Mouse (Mus musculus) intestine, embryonic 16.5 days (tissue): ENCODE results near the gene Eef1akmt3. TPM values are rescaled to one million over a fixed set of nuclear protein-coding genes. Genes with fewer than 3 reads are reported as not detected.
"Not testable (repeated sequence)": the region's sequence is repeated elsewhere in the genome, so short reads cannot be mapped to it uniquely, and the experiment has no call there.

Experiments used
- ATAC-seq: fragments of 200-750 bp; cut with Nextera tagmentation; 2 replicates; pipeline ENCODE4 v1.8.0; 2017; ENCODE audit warnings: moderate TSS enrichment, moderate library complexity
- H3K27ac ChIP-seq: fragments of 300-500 bp; sonication (generic); 2 replicates; pipeline ENCODE4 v1.5.1; 2014; ENCODE audit warnings: mild to moderate bottlenecking, low read length
- H3K27me3 ChIP-seq: fragments of 300-500 bp; sonication (generic); replicated peaks from 2 replicates; pipeline ENCODE4 v1.6.1; 2014; ENCODE audit warnings: low read length, control low read depth, mixed read lengths; ENCODE audit not compliant: control insufficient read depth, insufficient read depth
- H3K36me3 ChIP-seq: fragments of 300-500 bp; sonication (generic); 2 replicates; pipeline ENCODE4 v1.6.1; 2014; ENCODE audit warnings: low read length, control low read depth; ENCODE audit not compliant: control insufficient read depth, insufficient read depth
- H3K4me1 ChIP-seq: fragments of 300-500 bp; sonication (generic); 2 replicates; pipeline ENCODE4 v1.6.1; 2014; ENCODE audit warnings: low read length, control low read depth, mixed read lengths; ENCODE audit not compliant: control insufficient read depth, insufficient read depth
- H3K4me2 ChIP-seq: fragments of 300-500 bp; sonication (generic); 2 replicates; pipeline ENCODE4 v1.6.1; 2014; ENCODE audit warnings: low read depth, low read length, control low read depth
- H3K4me3 ChIP-seq: fragments of 300-500 bp; sonication (generic); 2 replicates; pipeline ENCODE4 v1.5.1; 2014; ENCODE audit warnings: mild to moderate bottlenecking, low read length
- H3K9ac ChIP-seq: fragments of 300-500 bp; sonication (generic); 2 replicates; pipeline ENCODE4 v1.6.1; 2014; ENCODE audit warnings: low read depth, low read length
- H3K9me3 ChIP-seq: fragments of 300-500 bp; sonication (generic); 2 replicates; pipeline ENCODE4 v1.6.1; 2016; ENCODE audit warnings: low read length, control low read depth; ENCODE audit not compliant: control insufficient read depth
- WGBS: fragments of 180-500 bp; shearing (Covaris S2); extraction: QIAGEN DNeasy Blood & Tissue Kit; methylation state at CpG from one replicate; pipeline ENCODE4 v1.1.7; 2014; 5-methylcytosine and 5-hydroxymethylcytosine counted together
- polyA plus RNA-seq: library from polyadenylated mRNA; unstranded; fragments of >200 nt; fragmentation: Nextera tagmentation; extraction: Ambion mirVana; gene quantifications from 2 replicates; pipeline ENCODE4 v1.2.1, GENCODE M21; 2015

Eef1akmt3 gene
- polyA plus RNA-seq, 1 experiment from 2014 or later, result 0.49 TPM

DNA sequence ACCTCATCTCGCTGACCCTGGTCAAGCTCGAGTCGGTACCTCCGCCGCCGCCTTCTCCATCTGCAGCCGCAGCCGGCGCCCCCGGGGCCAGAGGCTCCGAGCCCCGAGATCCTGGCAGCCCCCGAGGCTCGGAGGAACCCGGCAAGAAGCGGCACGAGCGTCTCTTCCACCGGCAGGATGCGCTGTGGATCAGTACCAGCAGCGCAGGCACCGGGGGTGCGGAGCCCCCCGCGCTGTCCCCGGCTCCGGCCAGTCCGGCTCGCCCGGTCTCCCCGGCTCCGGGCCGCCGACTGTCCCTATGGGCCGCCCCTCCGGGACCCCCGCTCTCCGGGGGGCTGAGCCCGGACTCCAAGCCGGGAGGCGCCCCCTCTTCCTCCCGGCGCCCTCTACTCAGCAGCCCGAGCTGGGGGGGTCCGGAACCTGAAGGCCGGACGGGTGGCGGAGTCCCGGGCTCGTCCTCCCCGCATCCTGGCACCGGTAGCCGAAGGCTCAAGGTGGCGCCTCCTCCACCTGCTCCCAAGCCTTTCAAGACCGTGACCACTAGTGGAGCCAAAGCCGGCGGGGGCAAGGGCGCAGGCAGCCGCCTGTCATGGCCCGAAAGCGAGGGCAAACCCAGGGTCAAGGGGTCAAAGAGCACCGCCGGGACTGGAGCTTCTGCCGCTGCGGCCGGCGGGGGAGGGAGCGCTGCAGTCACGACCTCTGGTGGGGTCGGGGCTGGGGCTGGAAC, 38.5 kb upstream of the Eef1akmt3 start:
- H3K27ac ChIP-seq, result no peak overlapping the region
- 3% methylated on average over 67 of the region's 70 CpGs for WGBS
- H3K27me3 ChIP-seq, result peaks cover 67% of the 10 kb centered on the region
- H3K9ac ChIP-seq, result peak overlapping the region; percentile 61
- no peak for ATAC-seq
- H3K36me3 ChIP-seq, result no peaks in the 10 kb centered on the region
- H3K4me3 ChIP-seq, result peak overlapping the region; percentile 51
- no peaks in the 10 kb centered on the region for H3K9me3 ChIP-seq
- H3K4me1 ChIP-seq, result peaks cover 40% of the 10 kb centered on the region
- H3K4me2 ChIP-seq, result peak overlapping the region; percentile 77

DNA sequence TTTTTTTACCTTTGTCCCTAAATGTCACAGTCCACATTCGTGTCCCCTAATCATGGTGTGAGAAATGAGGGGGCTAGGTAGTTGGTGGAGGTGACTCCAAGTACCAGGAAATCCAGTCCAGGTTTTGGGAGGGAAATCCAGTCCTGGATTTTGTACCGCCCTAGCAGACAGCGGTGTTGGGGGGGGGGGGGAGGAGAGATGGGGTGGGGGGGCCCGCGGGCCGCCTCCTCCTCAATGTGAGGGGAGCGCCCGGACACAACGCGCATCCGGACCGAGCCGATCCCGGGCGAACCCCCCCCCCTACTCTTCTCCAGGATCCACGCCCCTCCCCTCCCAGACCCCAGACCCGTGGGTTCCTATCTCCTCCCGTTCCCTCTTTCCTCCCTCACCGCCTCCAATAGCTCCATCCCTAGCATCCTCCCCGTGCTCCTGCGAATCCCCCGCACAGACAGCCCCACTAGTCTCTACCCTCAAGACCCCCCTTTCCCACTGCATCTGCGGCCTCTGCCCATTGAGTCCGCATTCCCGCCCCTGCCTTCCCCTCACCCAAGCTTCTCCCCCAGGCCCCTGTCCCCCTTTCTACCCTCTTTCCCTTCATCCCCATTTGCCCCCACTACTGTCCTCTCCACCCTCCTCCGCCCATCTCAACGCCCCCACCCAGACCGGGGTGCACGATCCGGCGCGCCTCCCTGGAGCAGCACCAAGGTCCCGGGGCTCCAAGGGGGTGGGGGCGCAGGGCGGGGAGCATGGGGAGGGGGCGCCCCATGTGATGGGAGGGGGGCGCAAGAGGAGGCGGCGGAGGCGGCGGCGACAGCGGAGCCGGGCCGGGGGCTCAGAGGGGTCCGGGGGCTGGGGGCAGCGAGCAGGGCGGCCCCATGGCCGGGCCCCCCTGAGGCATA, 37.6 kb upstream of the Eef1akmt3 start:
- H3K27ac ChIP-seq, result no peak overlapping the region
- H3K4me1 ChIP-seq, result peaks cover 40% of the 10 kb centered on the region
- no peaks in the 10 kb centered on the region for H3K9me3 ChIP-seq
- H3K36me3 ChIP-seq, result no peaks in the 10 kb centered on the region
- WGBS, result 1% methylated on average over 46 of the region's 49 CpGs
- H3K9ac ChIP-seq, result peak overlapping the region; percentile 61
- peak; percentile 28 for ATAC-seq
- peaks cover 62% of the 10 kb centered on the region for H3K27me3 ChIP-seq
- peak overlapping the region; percentile 51 for H3K4me3 ChIP-seq
- peak overlapping the region; percentile 77 for H3K4me2 ChIP-seq

DNA sequence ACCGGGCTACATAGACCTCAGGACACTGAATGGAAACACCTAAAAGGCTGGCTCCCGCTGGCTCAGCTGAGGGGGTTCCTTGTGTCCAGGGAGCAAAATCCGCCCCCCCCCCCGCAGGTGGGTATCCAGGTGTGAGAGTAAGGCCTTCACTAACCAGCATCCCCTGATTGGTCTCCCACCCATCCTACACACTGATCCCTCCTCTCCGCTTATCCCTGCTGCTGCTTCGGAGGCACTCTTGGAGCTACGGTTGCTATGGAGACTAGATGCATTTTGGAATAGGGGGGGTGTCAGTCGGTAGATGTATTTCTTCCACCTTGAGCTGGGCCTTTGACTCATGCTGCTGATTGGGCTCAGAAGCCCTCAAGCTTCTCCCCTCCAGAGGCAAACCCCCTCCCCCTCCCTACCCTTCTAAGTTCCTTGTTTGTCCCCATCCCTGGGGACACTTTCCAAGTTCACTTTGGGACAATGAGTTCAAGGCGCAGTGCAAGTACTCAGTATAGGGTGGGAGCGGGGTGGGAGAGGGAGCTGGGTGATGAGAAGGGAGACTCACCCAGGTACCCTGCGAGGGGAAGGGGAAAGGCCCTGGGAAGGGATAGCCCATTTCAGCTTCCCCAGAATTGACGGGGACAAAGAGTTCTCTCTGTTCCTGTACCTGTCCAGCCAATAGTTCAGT, 36.8 kb upstream of the Eef1akmt3 start:
- peaks cover 40% of the 10 kb centered on the region for H3K4me1 ChIP-seq
- ATAC-seq, result no peak
- H3K27me3 ChIP-seq, result peaks cover 59% of the 10 kb centered on the region
- H3K9ac ChIP-seq, result no peak overlapping the region
- no peaks in the 10 kb centered on the region for H3K36me3 ChIP-seq
- peak overlapping the region; percentile 51 for H3K4me3 ChIP-seq
- peak overlapping the region; percentile 77 for H3K4me2 ChIP-seq
- H3K9me3 ChIP-seq, result no peaks in the 10 kb centered on the region
- 4% methylated on average over 12 of the region's 12 CpGs for WGBS
- H3K27ac ChIP-seq, result no peak overlapping the region

DNA sequence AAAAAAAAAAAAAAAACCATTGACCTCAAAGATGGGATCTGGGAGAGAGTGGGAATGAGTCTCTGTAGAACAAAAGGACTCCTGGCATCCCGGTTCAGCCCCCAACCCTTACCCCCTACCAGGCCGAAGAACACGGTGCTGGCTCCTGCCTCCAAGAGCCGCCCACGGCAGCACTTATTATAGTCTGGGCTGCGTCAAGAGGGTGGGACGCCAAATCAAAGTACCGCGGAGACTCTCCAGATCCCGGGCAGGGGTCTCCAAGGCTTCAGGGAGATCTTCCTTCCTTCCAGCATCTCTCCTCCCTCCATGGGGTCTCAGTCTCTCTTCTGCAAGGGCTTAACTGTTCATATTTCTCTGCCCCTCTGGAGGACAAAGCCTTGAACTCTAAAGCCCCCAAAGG, 36.2 kb upstream of the Eef1akmt3 start:
- WGBS, result 8% methylated on average over 10 of the region's 10 CpGs
- H3K27ac ChIP-seq, result no peak overlapping the region
- no peak overlapping the region for H3K9ac ChIP-seq
- no peak for ATAC-seq
- H3K27me3 ChIP-seq, result peaks cover 56% of the 10 kb centered on the region
- H3K4me2 ChIP-seq, result no peak overlapping the region
- no peak overlapping the region for H3K4me3 ChIP-seq
- H3K4me1 ChIP-seq, result peaks cover 40% of the 10 kb centered on the region
- H3K36me3 ChIP-seq, result no peaks in the 10 kb centered on the region
- no peaks in the 10 kb centered on the region for H3K9me3 ChIP-seq

DNA sequence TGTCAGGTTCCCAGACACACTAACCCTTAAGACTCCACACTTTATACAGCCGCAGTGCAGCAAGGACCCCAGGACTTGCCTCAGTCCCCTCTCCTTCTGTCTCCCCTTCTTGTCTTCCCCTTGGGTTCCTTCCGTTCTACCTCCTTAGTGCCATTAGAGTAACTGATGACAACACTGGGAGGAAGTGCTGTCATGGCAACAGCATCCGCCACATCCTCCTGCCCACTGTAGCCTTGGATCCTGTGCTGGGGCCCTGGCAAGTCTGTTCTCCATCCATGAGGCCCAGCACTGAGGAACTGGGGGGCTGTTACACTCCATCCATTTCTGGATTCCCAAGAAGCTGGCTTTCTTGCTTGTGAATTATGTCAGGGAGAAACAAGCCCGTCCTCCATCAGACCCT, 34.8 kb upstream of the Eef1akmt3 start:
- no peak overlapping the region for H3K4me3 ChIP-seq
- no peaks in the 10 kb centered on the region for H3K36me3 ChIP-seq
- no peak for ATAC-seq
- H3K27ac ChIP-seq, result no peak overlapping the region
- no peak overlapping the region for H3K4me2 ChIP-seq
- 33% methylated on average over 4 of the region's 4 CpGs for WGBS
- peaks cover 33% of the 10 kb centered on the region for H3K4me1 ChIP-seq
- peaks cover 44% of the 10 kb centered on the region for H3K27me3 ChIP-seq
- no peak overlapping the region for H3K9ac ChIP-seq
- H3K9me3 ChIP-seq, result no peaks in the 10 kb centered on the region

DNA sequence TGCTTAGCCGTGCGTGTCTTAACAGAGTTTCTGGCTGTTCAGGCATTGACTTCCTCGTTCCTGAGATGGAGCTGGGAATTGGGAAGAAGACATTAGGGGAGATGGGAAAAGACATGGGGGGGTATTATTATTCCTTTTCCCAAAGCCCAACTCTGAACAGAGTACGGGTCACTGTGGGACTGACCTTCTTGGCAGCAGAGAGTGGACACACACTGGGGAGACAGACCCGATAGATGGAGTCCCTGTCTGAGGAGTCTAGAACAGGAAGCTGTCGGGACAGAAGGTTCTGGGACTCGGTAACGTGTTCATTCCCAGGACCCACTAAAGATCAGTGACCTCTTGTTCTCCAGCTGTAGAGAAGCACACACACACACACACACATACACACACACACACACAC, 34.3 kb upstream of the Eef1akmt3 start:
- H3K9ac ChIP-seq, result no peak overlapping the region
- no peaks in the 10 kb centered on the region for H3K9me3 ChIP-seq
- no peak overlapping the region for H3K27ac ChIP-seq
- H3K4me2 ChIP-seq, result no peak overlapping the region
- peaks cover 32% of the 10 kb centered on the region for H3K4me1 ChIP-seq
- peaks cover 40% of the 10 kb centered on the region for H3K27me3 ChIP-seq
- no peaks in the 10 kb centered on the region for H3K36me3 ChIP-seq
- H3K4me3 ChIP-seq, result no peak overlapping the region
- no peak for ATAC-seq
- WGBS, result 68% methylated on average over 8 of the region's 8 CpGs

DNA sequence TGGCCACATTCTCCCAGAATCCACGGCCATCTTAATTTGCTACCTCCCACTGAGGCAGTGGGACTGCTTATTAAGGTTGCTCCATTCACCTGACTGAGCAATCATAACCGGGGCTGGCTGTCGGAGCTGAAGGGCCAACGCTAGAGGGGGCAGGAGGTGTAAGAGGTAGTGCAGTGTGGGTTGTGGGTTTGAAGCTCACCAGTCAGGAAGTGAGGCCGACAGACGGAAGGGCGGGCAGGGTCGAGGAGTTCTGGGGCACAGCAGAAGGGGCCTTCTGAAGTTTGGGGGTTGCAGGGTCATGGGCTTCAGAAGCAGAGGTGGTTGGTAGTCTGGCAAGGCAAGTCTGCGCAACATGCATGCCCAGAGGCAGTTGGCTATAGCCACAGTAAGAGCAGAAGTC, 33.8 kb upstream of the Eef1akmt3 start, which contains the start of gene Agap2:
TSS of gene Agap2 (plus strand) at position 205 of the 400 bp plus-strand sequence.
- H3K9me3 ChIP-seq, result no peaks in the 10 kb centered on the region
- ATAC-seq, result no peak
- peaks cover 34% of the 10 kb centered on the region for H3K27me3 ChIP-seq
- H3K4me3 ChIP-seq, result no peak within 1 kb of the TSS
- H3K9ac ChIP-seq, result no peak within 1 kb of the TSS
- no peak within 1 kb of the TSS for H3K27ac ChIP-seq
- WGBS, result 59% methylated on average over 9 of the region's 9 CpGs
- no peaks in the 10 kb centered on the region for H3K36me3 ChIP-seq
- H3K4me2 ChIP-seq, result no peak within 1 kb of the TSS
- peaks cover 27% of the 10 kb centered on the region for H3K4me1 ChIP-seq

DNA sequence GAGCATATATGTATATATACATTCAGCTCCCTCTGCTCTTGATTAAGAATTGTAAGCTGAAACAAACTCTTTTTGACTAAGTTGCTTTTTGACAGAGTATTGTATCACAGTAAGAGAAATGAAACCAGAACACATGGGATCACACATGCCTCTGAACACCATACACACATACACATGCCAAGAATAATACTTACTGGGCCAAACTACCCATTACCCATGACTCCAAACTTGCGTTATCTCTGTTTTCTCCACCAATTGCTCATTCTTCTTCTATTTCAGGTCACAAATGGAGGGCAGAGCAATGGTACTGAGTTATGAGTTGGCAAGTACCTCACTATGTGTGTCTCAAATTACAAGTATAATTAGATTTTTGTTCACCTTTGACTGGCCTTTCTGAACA, 32.7 kb upstream of the Eef1akmt3 start:
- H3K4me1 ChIP-seq, result peaks cover 21% of the 10 kb centered on the region
- no peak overlapping the region for H3K4me3 ChIP-seq
- no peaks in the 10 kb centered on the region for H3K36me3 ChIP-seq
- 91% methylated on average over 1 of the region's 1 CpGs for WGBS
- H3K9ac ChIP-seq, result no peak overlapping the region
- no peak overlapping the region for H3K4me2 ChIP-seq
- no peak for ATAC-seq
- peaks cover 23% of the 10 kb centered on the region for H3K27me3 ChIP-seq
- H3K9me3 ChIP-seq, result no peaks in the 10 kb centered on the region
- H3K27ac ChIP-seq, result no peak overlapping the region

DNA sequence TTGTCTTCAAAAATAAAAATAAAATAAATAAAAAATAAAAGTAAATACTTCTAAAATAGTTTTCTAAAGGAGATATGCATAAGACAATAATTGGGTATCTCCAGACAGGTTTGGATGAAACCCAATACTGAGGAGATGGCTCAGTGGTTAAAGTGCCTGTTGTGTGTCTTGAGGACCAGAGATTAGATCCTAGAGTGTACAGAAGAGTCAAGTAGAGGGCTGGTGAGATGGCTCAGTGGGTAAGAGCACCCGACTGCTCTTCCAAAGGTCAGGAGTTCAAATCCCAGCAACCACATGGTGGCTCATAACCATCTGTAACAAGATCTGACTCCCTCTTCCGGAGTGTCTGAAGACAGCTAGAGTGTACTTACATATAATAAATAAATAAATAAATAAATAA, 31.7 kb upstream of the Eef1akmt3 start:
- H3K4me2 ChIP-seq, H3K36me3 ChIP-seq, H3K27ac ChIP-seq, H3K9me3 ChIP-seq, ATAC-seq, H3K4me3 ChIP-seq, H3K9ac ChIP-seq: not testable (repeated sequence)
- Histone ChIP-seq H3K27me3 (peaks cover 14% of the 10 kb centered on the region), H3K4me1 (peaks cover 17% of the 10 kb centered on the region)
- WGBS, result 65% methylated on average over 2 of the region's 2 CpGs
